Mouse (Mus musculus): Measurements from ENCODE around the gene Pak2.

DNA sequence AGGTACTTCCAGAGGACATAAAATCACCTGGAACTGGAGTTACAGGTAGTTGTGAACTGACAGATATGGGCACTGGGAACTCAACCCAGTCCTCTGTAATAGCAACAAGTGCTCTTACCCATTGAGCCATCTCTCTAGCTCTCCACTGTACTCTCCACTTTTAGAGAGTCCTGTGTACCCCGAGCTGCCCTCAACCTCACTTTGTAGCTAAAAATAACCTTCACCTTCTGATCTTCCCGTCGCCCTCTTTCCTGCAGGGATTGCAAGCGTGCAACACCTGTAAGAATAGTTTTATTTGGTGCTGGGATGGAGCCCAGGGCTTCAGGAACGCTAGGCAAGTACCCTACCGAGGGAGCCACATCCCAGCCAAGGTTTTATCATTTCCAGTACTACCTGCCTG, 36.6 kb upstream of the Pak2 start:
- TF ChIP-seq CTCF (IDR thresholded peaks at IDR 0.05; ENCODE audit: extremely low read depth, insufficient read length, insufficient replicate concordance, low read depth, low read length) (no peak), POLR2A (IDR thresholded peaks at IDR 0.05; ENCODE audit: low read depth, low read length) (no peak)
